9 mouse cellular contexts compared by ENCODE assay signal in the genomic region with DNA sequence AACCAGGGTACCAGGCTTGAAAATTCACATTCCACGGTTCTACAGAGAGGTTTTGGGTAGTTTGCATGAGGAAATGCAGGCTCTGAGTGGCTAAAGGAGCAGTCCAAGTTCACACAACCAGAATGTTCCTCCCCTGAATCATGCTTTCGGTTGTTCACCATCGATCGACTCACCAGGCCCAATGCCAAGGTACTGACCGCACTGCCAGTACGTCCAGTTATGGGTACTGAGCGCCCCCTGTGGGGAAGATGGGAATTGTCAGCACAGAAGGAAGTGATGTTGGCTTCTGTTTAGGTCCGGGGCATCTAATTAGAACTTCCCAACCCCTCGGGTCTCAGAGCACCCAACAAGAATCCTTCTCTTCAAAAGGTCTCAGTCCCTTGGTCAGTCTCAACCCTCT. TPM values are rescaled to one million over a fixed set of nuclear protein-coding genes. Genes with fewer than 3 reads are reported as not detected.
DNase-seq lines count a peak whose midpoint lies in the region; ATAC-seq lines count a peak whose summit lies in the region.
"Had no signal": no experiment of that assay in that cellular context is flagged by ENCODE, and none has a peak within 500 bp of the region (broad histone marks: within the 10 kb centered on the region; RNA-seq: fewer than 3 reads in every experiment).

No protein-coding gene starts in this region.

- intact Hi-C loops in left cerebral cortex, postnatal 36 days (cut with DNase I), result loop anchor here (5.0 kb wide), 1 partner anchor 202 kb away; no protein-coding TSS in a partner anchor

- H3K9me3 ChIP-seq in hindbrain, embryonic 10.5 days, result no peaks in the 10 kb centered on the region
- H3K9me3 ChIP-seq in hindbrain, embryonic 13.5 days, result no peaks in the 10 kb centered on the region
- no peaks in the 10 kb centered on the region for H3K9me3 ChIP-seq in embryonic facial prominence, embryonic 10.5 days
- no peaks in the 10 kb centered on the region for H3K9me3 ChIP-seq in midbrain, embryonic 15.5 days

- peaks cover 15% of the 10 kb centered on the region; the same call in 1 of the 2 replicates for H3K36me3 ChIP-seq in hindbrain, embryonic 10.5 days
- peaks cover 9% of the 10 kb centered on the region; the same call in 1 of the 2 replicates for H3K36me3 ChIP-seq in hindbrain, embryonic 13.5 days
- peaks cover 17% of the 10 kb centered on the region for H3K36me3 ChIP-seq in embryonic facial prominence, embryonic 10.5 days (replicated peaks)
- no peaks in the 10 kb centered on the region; the same call in 1 of the 2 replicates for H3K36me3 ChIP-seq in midbrain, embryonic 15.5 days (replicated peaks)

- H3K27me3 ChIP-seq in hindbrain, embryonic 10.5 days (ENCODE audit: insufficient read depth, poor library complexity, severe bottlenecking), result peaks cover 4% of the 10 kb centered on the region; the same call in 1 of the 2 replicates
- no peaks in the 10 kb centered on the region for H3K27me3 ChIP-seq in hindbrain, embryonic 13.5 days
- H3K27me3 ChIP-seq in embryonic facial prominence, embryonic 10.5 days (replicated peaks; ENCODE audit: low read depth, poor library complexity, severe bottlenecking), result no peaks in the 10 kb centered on the region
- no peaks in the 10 kb centered on the region for H3K27me3 ChIP-seq in midbrain, embryonic 15.5 days (replicated peaks)

- peak overlapping the region; percentile 28; the same call in 1 of the 2 replicates for H3K4me3 ChIP-seq in hindbrain, embryonic 10.5 days
- H3K4me3 ChIP-seq in hindbrain, embryonic 13.5 days, result no peak overlapping the region
- H3K4me3 ChIP-seq in embryonic facial prominence, embryonic 10.5 days, result peak overlapping the region; percentile 34
- no peak overlapping the region for H3K4me3 ChIP-seq in midbrain, embryonic 15.5 days

- H3K4me2 ChIP-seq in hindbrain, embryonic 13.5 days, result no peak overlapping the region
- H3K4me2 ChIP-seq in midbrain, embryonic 15.5 days, result peak overlapping the region; percentile 11; the same call in 1 of the 2 replicates

- 44% methylated on average over 9 of the region's 9 CpGs for WGBS in hindbrain, embryonic 10.5 days
- 37% methylated on average over 9 of the region's 9 CpGs for WGBS in hindbrain, embryonic 13.5 days
- WGBS in embryonic facial prominence, embryonic 10.5 days, result 41% methylated on average over 9 of the region's 9 CpGs
- WGBS in midbrain, embryonic 15.5 days, result 33% methylated on average over 9 of the region's 9 CpGs

- no peak overlapping the region for H3K9ac ChIP-seq in hindbrain, embryonic 13.5 days
- no peak overlapping the region for H3K9ac ChIP-seq in midbrain, embryonic 15.5 days

- ATAC-seq in hindbrain, embryonic 13.5 days (ENCODE audit: low FRiP score), result no peak
- ATAC-seq in granulocyte monocyte progenitor cell, adult 5-6 weeks (replicated peaks; ENCODE audit: poor library complexity, severe bottlenecking), result peak; percentile 67
- ATAC-seq in midbrain, embryonic 15.5 days (replicated peaks), result no peak

- DNase-seq in hindbrain, embryonic 10.5 days (ENCODE audit: low spot score), result peak; percentile 72
- DNase-seq in embryonic facial prominence, embryonic 10.5 days (ENCODE audit: low spot score), result peak; percentile 75
- DNase-seq in kidney, adult 18-20 months, result peak; percentile 94
- DNase-seq in left cerebral cortex, postnatal 36 days (ENCODE audit: low spot score in 2 of 2), result peak; percentile 89 to 92
- DNase-seq in spleen, adult 18-20 months, result peak; percentile 44 to 73

- peaks cover 21% of the 10 kb centered on the region for H3K4me1 ChIP-seq in hindbrain, embryonic 10.5 days (replicated peaks)
- peaks cover 15% of the 10 kb centered on the region for H3K4me1 ChIP-seq in hindbrain, embryonic 13.5 days (replicated peaks)
- peaks cover 26% of the 10 kb centered on the region for H3K4me1 ChIP-seq in embryonic facial prominence, embryonic 10.5 days
- H3K4me1 ChIP-seq in midbrain, embryonic 15.5 days, result peaks cover 13% of the 10 kb centered on the region

- 0 out of 2 replicates have a peak overlapping the region, but pooled peaks have one; percentile 50 for H3K27ac ChIP-seq in hindbrain, embryonic 10.5 days
- no peak overlapping the region for H3K27ac ChIP-seq in hindbrain, embryonic 13.5 days
- H3K27ac ChIP-seq in embryonic facial prominence, embryonic 10.5 days (replicated peaks), result no peak overlapping the region
- no peak overlapping the region for H3K27ac ChIP-seq in midbrain, embryonic 15.5 days

RNA-seq across cellular contexts. Expression of gene Rsad1, which starts 5.1 kb away (rescaled TPM):
- polyA plus RNA-seq in hindbrain, embryonic 10.5 days (2016; fragmentation: Nextera tagmentation; extraction: Ambion mirVana), result 3.6 and 4.3 TPM in 2 replicates
- polyA plus RNA-seq in hindbrain, embryonic 13.5 days (2015; fragmentation: Nextera tagmentation; extraction: Ambion mirVana), result 4.7 and 5.1 TPM in 2 replicates
- 4.5 and 5.1 TPM in 2 replicates for polyA plus RNA-seq in embryonic facial prominence, embryonic 10.5 days (2016; fragmentation: Nextera tagmentation; extraction: Ambion mirVana)
- total RNA-seq in granulocyte monocyte progenitor cell, adult 5-6 weeks (2014; fragmentation: Nextera tagmentation), result 6.2 and 8.7 TPM in 2 replicates
- total RNA-seq in granulocyte monocyte progenitor cell, adult 5-6 weeks (2017), result 4.4 and 5.7 TPM in 2 replicates
- 10 to 100 TPM; 15.2 to 15.9 TPM for total RNA-seq in left cerebral cortex, postnatal 36 days (2021)
- polyA plus RNA-seq in midbrain, embryonic 15.5 days (2015; fragmentation: Nextera tagmentation; extraction: Ambion mirVana), result 9.1 and 9.7 TPM in 2 replicates

RNA-seq across cellular contexts. Expression of gene Chad, which starts 20.9 kb away (rescaled TPM):
- 0.19 and 0.29 TPM in 2 replicates for polyA plus RNA-seq in hindbrain, embryonic 10.5 days (2016; fragmentation: Nextera tagmentation; extraction: Ambion mirVana)
- 0.32 and 0.38 TPM in 2 replicates for polyA plus RNA-seq in hindbrain, embryonic 13.5 days (2015; fragmentation: Nextera tagmentation; extraction: Ambion mirVana)
- polyA plus RNA-seq in embryonic facial prominence, embryonic 10.5 days (2016; fragmentation: Nextera tagmentation; extraction: Ambion mirVana), result 0.09 and 0.11 TPM in 2 replicates
- not detected in 2 replicates for total RNA-seq in granulocyte monocyte progenitor cell, adult 5-6 weeks (2014; fragmentation: Nextera tagmentation)
- not detected in 2 replicates for total RNA-seq in granulocyte monocyte progenitor cell, adult 5-6 weeks (2017)
- total RNA-seq in left cerebral cortex, postnatal 36 days (2021), result under 1 TPM in 1 of 2 experiments, not detected in 1; 0.20 TPM
- 0.33 and 0.61 TPM in 2 replicates for polyA plus RNA-seq in midbrain, embryonic 15.5 days (2015; fragmentation: Nextera tagmentation; extraction: Ambion mirVana)
- total RNA-seq: ES-E14 had no signal

RNA-seq across cellular contexts. Expression of gene Mycbpap, which starts 22.4 kb away (rescaled TPM):
- polyA plus RNA-seq in hindbrain, embryonic 10.5 days (2016; fragmentation: Nextera tagmentation; extraction: Ambion mirVana), result 3.9 and 4.6 TPM in 2 replicates
- polyA plus RNA-seq in hindbrain, embryonic 13.5 days (2015; fragmentation: Nextera tagmentation; extraction: Ambion mirVana), result 3.2 and 3.8 TPM in 2 replicates
- 2.7 and 3.6 TPM in 2 replicates for polyA plus RNA-seq in embryonic facial prominence, embryonic 10.5 days (2016; fragmentation: Nextera tagmentation; extraction: Ambion mirVana)
- total RNA-seq in granulocyte monocyte progenitor cell, adult 5-6 weeks (2014; fragmentation: Nextera tagmentation), result 1.1 and 5.4 TPM in 2 replicates
- total RNA-seq in granulocyte monocyte progenitor cell, adult 5-6 weeks (2017), result 0.13 TPM in 1 of 2 replicates, not detected in the other
- 1 to 10 TPM; 5.5 to 7.7 TPM for total RNA-seq in left cerebral cortex, postnatal 36 days (2021)
- 4.1 and 4.5 TPM in 2 replicates for polyA plus RNA-seq in midbrain, embryonic 15.5 days (2015; fragmentation: Nextera tagmentation; extraction: Ambion mirVana)

RNA-seq across cellular contexts. Expression of gene Epn3, which starts 44.2 kb away (rescaled TPM):
- polyA plus RNA-seq in hindbrain, embryonic 10.5 days (2016; fragmentation: Nextera tagmentation; extraction: Ambion mirVana), result 1.7 and 1.9 TPM in 2 replicates
- 0.44 and 0.90 TPM in 2 replicates for polyA plus RNA-seq in hindbrain, embryonic 13.5 days (2015; fragmentation: Nextera tagmentation; extraction: Ambion mirVana)
- polyA plus RNA-seq in embryonic facial prominence, embryonic 10.5 days (2016; fragmentation: Nextera tagmentation; extraction: Ambion mirVana), result 4.5 and 4.7 TPM in 2 replicates
- not detected in 2 replicates for total RNA-seq in granulocyte monocyte progenitor cell, adult 5-6 weeks (2014; fragmentation: Nextera tagmentation)
- not detected in 2 replicates for total RNA-seq in granulocyte monocyte progenitor cell, adult 5-6 weeks (2017)
- 1 to 10 TPM in 1 of 2 experiments, under 1 TPM in 1; 0.77 to 1.4 TPM for total RNA-seq in left cerebral cortex, postnatal 36 days (2021)
- polyA plus RNA-seq in midbrain, embryonic 15.5 days (2015; fragmentation: Nextera tagmentation; extraction: Ambion mirVana), result 0.72 and 1.2 TPM in 2 replicates

RNA-seq across cellular contexts. Expression of gene Acsf2, which starts 57.7 kb away (rescaled TPM):
- polyA plus RNA-seq in hindbrain, embryonic 10.5 days (2016; fragmentation: Nextera tagmentation; extraction: Ambion mirVana), result 3.7 and 4.5 TPM in 2 replicates
- 1.6 and 1.7 TPM in 2 replicates for polyA plus RNA-seq in hindbrain, embryonic 13.5 days (2015; fragmentation: Nextera tagmentation; extraction: Ambion mirVana)
- 3.9 and 4.1 TPM in 2 replicates for polyA plus RNA-seq in embryonic facial prominence, embryonic 10.5 days (2016; fragmentation: Nextera tagmentation; extraction: Ambion mirVana)
- 12.9 and 18.9 TPM in 2 replicates for total RNA-seq in granulocyte monocyte progenitor cell, adult 5-6 weeks (2014; fragmentation: Nextera tagmentation)
- 2.1 and 2.5 TPM in 2 replicates for total RNA-seq in granulocyte monocyte progenitor cell, adult 5-6 weeks (2017)
- 10 to 100 TPM; 14.8 to 16.7 TPM for total RNA-seq in left cerebral cortex, postnatal 36 days (2021)
- 1.6 and 1.7 TPM in 2 replicates for polyA plus RNA-seq in midbrain, embryonic 15.5 days (2015; fragmentation: Nextera tagmentation; extraction: Ambion mirVana)

Comparison
In these comparisons a context has a peak if more than half of its experiments do, and no peak if none do; other contexts are left out.
1. H3K4me3 ChIP-seq: peak in hindbrain, embryonic 10.5 days (single experiment) and embryonic facial prominence, embryonic 10.5 days (single experiment); none in hindbrain, embryonic 13.5 days (single experiment) and midbrain, embryonic 15.5 days (single experiment).
2. Peak in every context shown above with its lines, with median percentiles within 50 percentile points of each other: DNase-seq.